Mouse (Mus musculus): ENCODE measurements at regions not wholly inside any gene's neighbourhood (a gene's known extent, or its start where the extent isn't known, plus 50 kb on each side); places are given as distances from the start of the nearest gene placed in this dataset.

DNA sequence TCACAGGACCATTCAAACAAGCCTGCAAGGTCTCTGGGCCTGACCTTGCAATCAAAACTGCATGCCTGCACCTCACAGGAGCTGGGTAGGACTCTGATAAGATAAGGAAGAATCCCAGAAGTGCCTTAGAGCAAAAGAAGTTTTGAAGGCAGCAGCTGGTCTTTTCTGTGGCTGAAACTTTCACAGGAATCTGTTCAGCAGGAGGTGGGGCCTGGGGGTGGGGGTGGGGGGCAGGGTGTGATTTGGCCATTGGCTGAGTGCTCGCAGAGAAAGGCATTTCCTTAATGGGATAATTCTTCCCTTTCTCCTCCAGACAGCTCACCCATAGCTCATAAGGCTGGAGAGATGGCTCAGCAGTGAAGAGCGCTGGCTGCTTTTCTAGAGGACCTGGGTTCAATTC lies 195.8 kb downstream of the Opa1 start:
- Histone ChIP-seq H3K9me3 (replicated peaks; ENCODE audit: control insufficient read depth, low read length) (no peaks in the 10 kb centered on the region), H3K9ac (ENCODE audit: low read length) (no peak overlapping the region), H3K4me1 (ENCODE audit: control insufficient read depth, insufficient read depth, low read length) (no peaks in the 10 kb centered on the region), H3K36me3 (ENCODE audit: control insufficient read depth, insufficient read depth, low read length) (no peaks in the 10 kb centered on the region), H3K4me2 (ENCODE audit: low read length) (no peak overlapping the region), H3K27me3 (replicated peaks; ENCODE audit: control insufficient read depth, insufficient read depth, low read length) (no peaks in the 10 kb centered on the region), H3K27ac (ENCODE audit: low read depth, low read length) (no peak overlapping the region), H3K4me3 (ENCODE audit: low read depth, low read length) (no peak overlapping the region)
- WGBS, result 23% methylated on average over 2 of the region's 2 CpGs
- ATAC-seq, result no peak
- no peak for DNase-seq (ENCODE audit: low spot score)

DNA sequence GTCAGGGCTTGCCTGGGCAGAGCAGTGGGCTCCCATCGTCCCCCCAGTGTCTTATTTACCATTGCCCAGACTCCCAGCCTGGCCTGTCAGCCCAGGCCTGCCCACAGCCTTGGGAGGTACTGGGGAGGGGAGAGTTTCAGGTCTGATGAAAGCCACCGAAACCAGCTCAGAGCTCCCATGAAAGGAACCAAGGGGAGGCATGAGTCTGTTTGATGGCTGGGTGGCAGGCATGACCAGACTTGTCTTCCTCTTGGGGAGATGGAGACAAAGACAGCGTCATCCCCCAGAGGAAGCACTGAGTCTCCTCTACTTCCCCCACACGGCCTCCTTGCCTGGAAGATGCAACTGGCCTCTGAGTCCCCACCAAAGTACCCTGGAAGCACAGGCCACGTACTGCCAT lies 196.7 kb downstream of the Opa1 start:
- no peaks in the 10 kb centered on the region for H3K4me1 ChIP-seq (ENCODE audit: control insufficient read depth, insufficient read depth, low read length)
- no peak overlapping the region for H3K4me2 ChIP-seq (ENCODE audit: low read length)
- no peak overlapping the region for H3K4me3 ChIP-seq (ENCODE audit: low read depth, low read length)
- H3K36me3 ChIP-seq (ENCODE audit: control insufficient read depth, insufficient read depth, low read length), result no peaks in the 10 kb centered on the region
- WGBS, result 43% methylated on average over 5 of the region's 5 CpGs
- no peak overlapping the region for H3K27ac ChIP-seq (ENCODE audit: low read depth, low read length)
- ATAC-seq, result no peak
- H3K9ac ChIP-seq (ENCODE audit: low read length), result no peak overlapping the region
- no peaks in the 10 kb centered on the region for H3K27me3 ChIP-seq (replicated peaks; ENCODE audit: control insufficient read depth, insufficient read depth, low read length)
- no peaks in the 10 kb centered on the region for H3K9me3 ChIP-seq (replicated peaks; ENCODE audit: control insufficient read depth, low read length)
- no peak for DNase-seq (ENCODE audit: low spot score)

DNA sequence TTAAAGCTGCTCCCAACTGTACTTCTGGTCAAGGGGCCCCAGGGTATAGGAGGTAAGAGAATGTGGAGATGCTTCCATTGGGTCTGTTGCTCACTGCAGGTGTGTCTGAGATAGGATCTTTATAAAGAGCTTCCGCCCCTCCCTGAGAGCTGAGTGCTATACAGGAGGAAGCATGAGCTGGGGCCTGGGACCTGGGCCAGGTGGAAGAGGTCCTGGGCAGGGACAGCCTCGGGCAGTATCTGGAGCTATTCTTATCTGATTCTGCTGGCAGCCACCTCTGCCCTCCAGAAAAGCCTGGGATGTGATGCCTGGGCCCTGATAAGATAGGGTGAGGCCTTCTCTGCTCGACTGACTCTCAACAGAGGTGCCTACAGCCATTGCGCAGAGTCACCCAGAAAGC lies 203.3 kb downstream of the Opa1 start:
- no peaks in the 10 kb centered on the region for H3K27me3 ChIP-seq (replicated peaks; ENCODE audit: control insufficient read depth, insufficient read depth, low read length)
- H3K9ac ChIP-seq (ENCODE audit: low read length), result no peak overlapping the region
- 90% methylated on average over 4 of the region's 4 CpGs for WGBS
- no peaks in the 10 kb centered on the region for H3K9me3 ChIP-seq (replicated peaks; ENCODE audit: control insufficient read depth, low read length)
- no peak overlapping the region for H3K4me3 ChIP-seq (ENCODE audit: low read depth, low read length)
- DNase-seq (ENCODE audit: low spot score), result no peak
- no peak overlapping the region for H3K4me2 ChIP-seq (ENCODE audit: low read length)
- no peak for ATAC-seq
- no peaks in the 10 kb centered on the region for H3K4me1 ChIP-seq (ENCODE audit: control insufficient read depth, insufficient read depth, low read length)
- no peak overlapping the region for H3K27ac ChIP-seq (ENCODE audit: low read depth, low read length)
- H3K36me3 ChIP-seq (ENCODE audit: control insufficient read depth, insufficient read depth, low read length), result no peaks in the 10 kb centered on the region

DNA sequence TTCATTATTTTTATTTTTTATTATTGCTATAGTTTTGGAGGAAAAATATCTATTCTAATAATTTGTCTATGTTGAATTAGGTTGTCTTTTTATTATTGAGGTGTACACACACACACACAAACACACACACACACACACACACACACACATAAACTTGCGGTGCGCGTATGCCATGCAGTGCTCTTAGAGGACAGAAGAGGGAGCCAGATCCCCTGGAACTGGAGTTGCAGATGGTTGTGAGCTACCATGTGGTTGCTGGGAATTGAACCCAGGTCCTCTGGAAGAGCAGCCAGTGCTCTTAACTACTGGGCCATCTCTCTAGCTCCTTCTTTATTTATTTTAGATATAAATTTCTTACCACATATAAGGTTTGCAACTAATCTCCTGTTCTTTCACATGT lies 206.0 kb downstream of the Opa1 start:
- ATAC-seq (no peak), DNase-seq (ENCODE audit: low spot score) (no peak)
- WGBS, result 100% methylated on average over 3 of the region's 3 CpGs
- H3K4me3 ChIP-seq (ENCODE audit: low read depth, low read length), result no peak overlapping the region
- H3K4me1 ChIP-seq (ENCODE audit: control insufficient read depth, insufficient read depth, low read length), result no peaks in the 10 kb centered on the region
- no peak overlapping the region for H3K27ac ChIP-seq (ENCODE audit: low read depth, low read length)
- H3K9ac ChIP-seq (ENCODE audit: low read length), result no peak overlapping the region
- no peaks in the 10 kb centered on the region for H3K27me3 ChIP-seq (replicated peaks; ENCODE audit: control insufficient read depth, insufficient read depth, low read length)
- H3K9me3 ChIP-seq (replicated peaks; ENCODE audit: control insufficient read depth, low read length), result no peaks in the 10 kb centered on the region
- H3K36me3 ChIP-seq (ENCODE audit: control insufficient read depth, insufficient read depth, low read length), result no peaks in the 10 kb centered on the region
- no peak overlapping the region for H3K4me2 ChIP-seq (ENCODE audit: low read length)

DNA sequence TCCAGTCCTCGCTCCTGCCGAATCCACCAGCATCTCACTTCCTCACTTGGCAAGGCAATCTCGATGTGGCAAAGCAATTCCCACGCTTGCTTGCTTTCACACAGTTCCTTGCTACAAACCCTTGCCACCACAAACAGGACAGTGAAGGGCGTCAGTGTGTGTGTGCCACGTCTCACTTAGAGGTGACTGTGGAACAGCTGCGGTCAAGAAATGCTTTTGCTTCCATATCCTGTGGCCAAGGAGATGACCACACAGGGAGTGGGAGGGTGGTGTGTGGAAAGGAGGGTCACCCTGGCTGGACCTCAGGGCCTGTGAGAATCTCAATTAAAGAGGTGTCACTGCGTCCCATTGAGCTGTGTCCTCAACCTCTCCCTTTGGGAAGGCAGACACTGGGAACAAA lies 207.4 kb downstream of the Opa1 start:
- no peak overlapping the region for H3K9ac ChIP-seq (ENCODE audit: low read length)
- no peak for ATAC-seq
- H3K9me3 ChIP-seq (replicated peaks; ENCODE audit: control insufficient read depth, low read length), result no peaks in the 10 kb centered on the region
- no peak overlapping the region for H3K4me2 ChIP-seq (ENCODE audit: low read length)
- no peak overlapping the region for H3K4me3 ChIP-seq (ENCODE audit: low read depth, low read length)
- no peak for DNase-seq (ENCODE audit: low spot score)
- H3K4me1 ChIP-seq (ENCODE audit: control insufficient read depth, insufficient read depth, low read length), result no peaks in the 10 kb centered on the region
- no peak overlapping the region for H3K27ac ChIP-seq (ENCODE audit: low read depth, low read length)
- no peaks in the 10 kb centered on the region for H3K27me3 ChIP-seq (replicated peaks; ENCODE audit: control insufficient read depth, insufficient read depth, low read length)
- WGBS, result 93% methylated on average over 8 of the region's 8 CpGs
- no peaks in the 10 kb centered on the region for H3K36me3 ChIP-seq (ENCODE audit: control insufficient read depth, insufficient read depth, low read length)

DNA sequence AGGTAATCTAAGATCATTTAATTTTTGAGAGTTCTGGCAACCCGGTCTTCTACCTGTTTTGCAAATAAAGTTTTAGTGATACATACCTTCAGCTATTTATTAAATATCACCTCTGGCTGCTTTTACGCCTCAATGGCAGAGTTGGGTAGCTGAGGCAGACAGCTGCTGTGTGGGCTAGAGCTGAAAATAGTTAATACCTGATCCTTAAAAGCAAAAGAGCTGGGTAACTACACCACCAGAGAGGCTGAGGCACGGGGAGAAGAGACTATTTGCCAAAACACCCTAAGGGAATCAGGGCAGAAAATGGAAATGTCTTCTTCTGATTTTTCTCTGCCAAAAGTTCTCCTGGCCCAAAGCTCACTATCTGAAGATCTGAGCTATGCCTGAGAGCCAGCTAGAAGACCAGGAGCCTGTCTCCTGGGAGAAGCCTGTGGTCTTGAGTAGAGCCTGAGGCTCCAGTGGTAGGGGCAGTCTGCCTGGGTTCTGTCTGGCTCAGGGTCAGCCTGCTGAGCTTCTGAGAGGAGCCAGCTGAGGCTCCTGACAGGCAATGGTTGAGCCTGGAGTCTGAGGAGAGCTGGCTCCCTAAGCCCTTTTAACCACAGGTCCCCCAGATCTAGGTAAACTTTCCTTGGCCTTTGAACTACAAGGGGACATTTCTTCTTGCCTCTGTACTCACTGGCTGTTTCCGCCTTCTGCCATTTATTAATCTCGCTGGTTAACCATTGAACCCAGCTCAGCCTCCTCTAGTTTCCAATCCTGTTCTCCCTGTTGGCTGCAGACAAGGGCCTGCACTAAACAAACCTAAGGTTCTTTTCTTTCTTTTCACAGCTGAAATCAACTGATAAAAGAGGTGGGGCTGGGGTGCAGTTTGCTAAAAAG lies 208.7 kb downstream of the Opa1 start:
- Histone ChIP-seq H3K27me3 (replicated peaks; ENCODE audit: control insufficient read depth, insufficient read depth, low read length) (no peaks in the 10 kb centered on the region), H3K36me3 (ENCODE audit: control insufficient read depth, insufficient read depth, low read length) (no peaks in the 10 kb centered on the region), H3K4me1 (ENCODE audit: control insufficient read depth, insufficient read depth, low read length) (no peaks in the 10 kb centered on the region), H3K9ac (ENCODE audit: low read length) (no peak overlapping the region), H3K27ac (ENCODE audit: low read depth, low read length) (no peak overlapping the region), H3K4me2 (ENCODE audit: low read length) (no peak overlapping the region), H3K4me3 (ENCODE audit: low read depth, low read length) (no peak overlapping the region), H3K9me3 (replicated peaks; ENCODE audit: control insufficient read depth, low read length) (no peaks in the 10 kb centered on the region)
- ATAC-seq (no peak), DNase-seq (ENCODE audit: low spot score) (no peak)
- 80% methylated on average over 5 of the region's 5 CpGs for WGBS

DNA sequence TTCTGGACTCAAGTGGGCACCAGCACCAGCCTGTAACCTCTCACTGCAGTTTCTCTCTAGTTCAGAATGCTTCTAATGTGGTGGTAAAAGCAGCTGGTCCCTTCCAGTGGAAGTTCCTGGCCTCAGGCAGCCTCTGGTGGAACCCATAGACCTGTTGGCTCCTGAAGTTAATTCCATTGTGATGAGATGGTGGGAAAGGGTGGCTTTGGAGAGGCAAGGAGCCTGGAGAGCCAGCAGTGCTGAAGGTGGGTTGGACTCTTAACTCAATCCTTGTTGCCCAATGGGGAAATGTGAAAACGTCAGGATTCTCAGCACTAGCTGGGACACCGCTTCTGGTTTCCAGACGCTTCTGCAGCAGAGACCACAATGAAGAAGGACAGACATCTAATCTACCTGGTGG lies 210.9 kb downstream of the Opa1 start:
- no peak for DNase-seq (ENCODE audit: low spot score)
- H3K4me1 ChIP-seq (ENCODE audit: control insufficient read depth, insufficient read depth, low read length), result no peaks in the 10 kb centered on the region
- ATAC-seq, result no peak
- no peaks in the 10 kb centered on the region for H3K27me3 ChIP-seq (replicated peaks; ENCODE audit: control insufficient read depth, insufficient read depth, low read length)
- no peak overlapping the region for H3K27ac ChIP-seq (ENCODE audit: low read depth, low read length)
- WGBS, result 96% methylated on average over 3 of the region's 3 CpGs
- no peaks in the 10 kb centered on the region for H3K9me3 ChIP-seq (replicated peaks; ENCODE audit: control insufficient read depth, low read length)
- H3K9ac ChIP-seq (ENCODE audit: low read length), result no peak overlapping the region
- no peak overlapping the region for H3K4me3 ChIP-seq (ENCODE audit: low read depth, low read length)
- no peak overlapping the region for H3K4me2 ChIP-seq (ENCODE audit: low read length)
- no peaks in the 10 kb centered on the region for H3K36me3 ChIP-seq (ENCODE audit: control insufficient read depth, insufficient read depth, low read length)

DNA sequence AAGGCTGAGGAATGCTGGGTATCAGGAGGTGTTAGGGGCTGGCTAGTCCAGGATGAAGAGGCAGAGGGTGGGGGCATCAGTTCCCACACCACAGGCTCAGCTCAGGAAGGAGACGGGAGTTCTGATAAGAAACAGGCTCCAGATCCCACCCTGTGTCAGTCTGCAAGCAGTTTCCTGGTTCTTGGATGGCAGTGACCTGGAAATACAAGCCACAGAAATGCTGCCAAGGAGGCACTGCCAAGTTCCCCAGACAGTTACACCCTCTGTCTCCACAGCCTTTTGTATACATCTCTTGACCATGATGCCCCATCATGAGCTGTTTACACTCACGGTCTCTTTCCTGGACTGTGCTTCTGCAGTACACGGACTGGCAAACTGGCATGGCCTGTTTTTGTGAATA lies 220.1 kb downstream of the Opa1 start:
- H3K4me2 ChIP-seq (ENCODE audit: low read length), result no peak overlapping the region
- no peak overlapping the region for H3K27ac ChIP-seq (ENCODE audit: low read depth, low read length)
- DNase-seq (ENCODE audit: low spot score) (peak; percentile 30), ATAC-seq (no peak)
- H3K4me1 ChIP-seq (ENCODE audit: control insufficient read depth, insufficient read depth, low read length), result peaks cover 2% of the 10 kb centered on the region; the same call in 1 of the 2 replicates
- H3K9ac ChIP-seq (ENCODE audit: low read length), result no peak overlapping the region
- H3K4me3 ChIP-seq (ENCODE audit: low read depth, low read length), result no peak overlapping the region
- H3K27me3 ChIP-seq (replicated peaks; ENCODE audit: control insufficient read depth, insufficient read depth, low read length), result 0 out of 2 replicates have a peak, but pooled peaks cover 3% of the 10 kb centered on the region
- WGBS, result 45% methylated on average over 3 of the region's 3 CpGs
- no peaks in the 10 kb centered on the region for H3K36me3 ChIP-seq (ENCODE audit: control insufficient read depth, insufficient read depth, low read length)
- no peaks in the 10 kb centered on the region for H3K9me3 ChIP-seq (replicated peaks; ENCODE audit: control insufficient read depth, low read length)

DNA sequence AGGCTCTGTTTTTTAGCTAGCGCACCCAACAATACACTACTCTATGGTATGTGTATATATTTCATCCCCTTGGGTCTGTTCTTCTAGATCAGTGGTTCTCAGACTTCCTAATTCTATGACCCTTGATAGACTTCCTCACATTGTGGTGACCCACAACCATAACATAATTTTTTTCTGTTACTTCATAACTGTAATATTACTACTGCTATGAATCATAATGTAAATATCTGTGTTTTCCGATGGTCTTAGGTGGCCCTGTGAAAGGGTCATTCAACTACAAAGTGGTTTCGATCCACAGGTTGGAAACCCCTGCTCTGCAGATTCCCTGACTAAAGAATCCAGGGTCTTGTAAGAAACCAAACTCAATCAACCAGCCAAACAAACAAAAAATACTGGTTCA lies 220.8 kb downstream of the Opa1 start:
- Histone ChIP-seq H3K27ac (ENCODE audit: low read depth, low read length) (no peak overlapping the region), H3K4me2 (ENCODE audit: low read length) (no peak overlapping the region), H3K4me1 (ENCODE audit: control insufficient read depth, insufficient read depth, low read length) (peaks cover 2% of the 10 kb centered on the region; the same call in 1 of the 2 replicates), H3K9me3 (replicated peaks; ENCODE audit: control insufficient read depth, low read length) (no peaks in the 10 kb centered on the region), H3K36me3 (ENCODE audit: control insufficient read depth, insufficient read depth, low read length) (no peaks in the 10 kb centered on the region), H3K4me3 (ENCODE audit: low read depth, low read length) (no peak overlapping the region), H3K27me3 (replicated peaks; ENCODE audit: control insufficient read depth, insufficient read depth, low read length) (0 out of 2 replicates have a peak, but pooled peaks cover 3% of the 10 kb centered on the region), H3K9ac (ENCODE audit: low read length) (no peak overlapping the region)
- 83% methylated on average over 3 of the region's 3 CpGs for WGBS
- ATAC-seq, result no peak
- DNase-seq (ENCODE audit: low spot score), result no peak

All from forebrain, embryonic 14.5 days (tissue).